Mouse (Mus musculus): ENCODE measurements around the gene Khdc1c. TPM values are rescaled to one million over a fixed set of nuclear protein-coding genes. Genes with fewer than 3 reads are reported as not detected.
"Not testable (repeated sequence)": the region's sequence is repeated elsewhere in the genome, so short reads cannot be mapped to it uniquely, and the experiment has no call there.

Khdc1c gene
- polyA plus RNA-seq, 1 experiment from 2014 or later = not detected

DNA sequence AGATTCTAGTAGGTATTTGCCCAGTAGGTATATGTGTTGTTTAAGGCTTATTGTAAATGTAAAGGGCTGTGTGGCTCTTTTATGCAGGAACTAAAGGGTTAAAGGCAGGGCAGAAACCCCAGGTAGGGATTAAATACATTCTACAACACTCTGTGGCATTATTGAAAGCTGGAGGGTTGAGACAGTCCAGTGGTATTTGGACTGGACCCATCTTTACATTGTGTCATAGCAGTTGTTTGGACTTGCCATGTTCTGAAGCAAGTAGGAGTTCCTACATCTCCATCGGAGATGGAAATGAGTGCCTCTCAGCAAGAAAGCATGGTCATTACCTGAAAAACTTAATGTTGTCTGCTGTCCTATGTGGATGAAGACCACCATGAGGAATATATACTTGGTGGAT, 27.4 kb upstream of the Khdc1c start:
- DNase-seq (ENCODE audit: low spot score, missing footprints) (no peak), ATAC-seq (ENCODE audit: low FRiP score) (no peak)
- H3K4me3 ChIP-seq (ENCODE audit: low read depth, low read length) = no peak overlapping the region
- H3K27me3 ChIP-seq (ENCODE audit: control insufficient read depth, insufficient read depth, low read length) = no peaks in the 10 kb centered on the region
- no peaks in the 10 kb centered on the region for H3K4me1 ChIP-seq (ENCODE audit: control insufficient read depth, insufficient read depth, low read length)
- H3K27ac ChIP-seq (ENCODE audit: low read depth, low read length) = no peak overlapping the region
- no peak overlapping the region for H3K9ac ChIP-seq (ENCODE audit: low read length)
- H3K9me3 ChIP-seq (ENCODE audit: control insufficient read depth, low read length) = no peaks in the 10 kb centered on the region
- H3K4me2 ChIP-seq = no peak overlapping the region
- no peaks in the 10 kb centered on the region for H3K36me3 ChIP-seq (ENCODE audit: control insufficient read depth, insufficient read depth, low read length)
- 100% methylated on average over 1 of the region's 1 CpGs for WGBS

DNA sequence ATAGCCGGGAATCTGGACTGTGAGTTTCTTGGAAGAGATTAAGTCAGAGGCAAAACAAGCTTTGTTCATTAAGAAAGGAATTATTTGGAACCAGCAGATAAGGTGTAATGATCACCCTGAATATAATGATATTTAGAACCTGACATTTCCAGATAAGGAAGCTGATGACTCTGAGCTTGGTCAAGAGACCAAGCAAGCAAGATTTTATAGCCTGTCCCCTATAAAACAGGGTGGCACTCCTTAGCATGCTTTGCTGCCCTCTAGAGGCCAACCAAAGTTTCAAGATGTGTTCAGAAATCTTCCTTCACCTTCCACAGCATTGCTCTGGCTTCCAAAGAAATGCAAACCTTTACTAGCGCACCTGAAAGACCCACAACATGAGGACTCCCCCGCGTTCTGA, 23.9 kb upstream of the Khdc1c start:
- H3K27me3 ChIP-seq (ENCODE audit: control insufficient read depth, insufficient read depth, low read length) = no peaks in the 10 kb centered on the region
- peak; percentile 63; the same call in 1 of the 2 replicates for ATAC-seq (ENCODE audit: low FRiP score)
- H3K4me2 ChIP-seq = no peak overlapping the region
- H3K9me3 ChIP-seq (ENCODE audit: control insufficient read depth, low read length) = no peaks in the 10 kb centered on the region
- 61% methylated on average over 4 of the region's 4 CpGs for WGBS
- no peaks in the 10 kb centered on the region for H3K36me3 ChIP-seq (ENCODE audit: control insufficient read depth, insufficient read depth, low read length)
- no peak overlapping the region for H3K4me3 ChIP-seq (ENCODE audit: low read depth, low read length)
- no peak overlapping the region for H3K9ac ChIP-seq (ENCODE audit: low read length)
- peak; percentile 84 for DNase-seq (ENCODE audit: low spot score, missing footprints)
- no peak overlapping the region for H3K27ac ChIP-seq (ENCODE audit: low read depth, low read length)
- H3K4me1 ChIP-seq (ENCODE audit: control insufficient read depth, insufficient read depth, low read length) = no peaks in the 10 kb centered on the region

DNA sequence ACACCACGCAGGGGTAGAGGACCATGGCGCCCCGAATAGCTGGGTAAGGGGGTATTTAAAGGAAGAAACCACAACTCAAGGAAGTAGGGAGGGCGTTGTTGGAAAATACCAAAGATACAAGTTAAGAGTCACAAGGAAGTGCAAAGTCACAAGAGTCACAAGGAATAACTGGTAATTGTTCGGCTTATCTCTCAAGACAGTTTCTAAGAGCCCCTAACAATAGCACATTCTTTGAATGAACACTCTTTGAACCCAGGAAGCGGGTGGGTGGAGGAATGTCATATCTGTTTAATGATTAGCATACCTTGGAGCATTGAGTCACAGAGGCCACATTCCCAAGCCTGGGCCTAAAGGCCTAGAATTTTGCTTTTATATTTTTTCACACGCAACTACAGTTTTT, 23.4 kb upstream of the Khdc1c start:
- not testable (repeated sequence) for ATAC-seq (ENCODE audit: low FRiP score); H3K27ac ChIP-seq (ENCODE audit: low read depth, low read length); H3K27me3 ChIP-seq (ENCODE audit: control insufficient read depth, insufficient read depth, low read length); H3K4me3 ChIP-seq (ENCODE audit: low read depth, low read length); DNase-seq (ENCODE audit: low spot score, missing footprints); H3K4me2 ChIP-seq; H3K9ac ChIP-seq (ENCODE audit: low read length); H3K9me3 ChIP-seq (ENCODE audit: control insufficient read depth, low read length); H3K4me1 ChIP-seq (ENCODE audit: control insufficient read depth, insufficient read depth, low read length); H3K36me3 ChIP-seq (ENCODE audit: control insufficient read depth, insufficient read depth, low read length)
- 91% methylated on average over 7 of the region's 7 CpGs for WGBS

DNA sequence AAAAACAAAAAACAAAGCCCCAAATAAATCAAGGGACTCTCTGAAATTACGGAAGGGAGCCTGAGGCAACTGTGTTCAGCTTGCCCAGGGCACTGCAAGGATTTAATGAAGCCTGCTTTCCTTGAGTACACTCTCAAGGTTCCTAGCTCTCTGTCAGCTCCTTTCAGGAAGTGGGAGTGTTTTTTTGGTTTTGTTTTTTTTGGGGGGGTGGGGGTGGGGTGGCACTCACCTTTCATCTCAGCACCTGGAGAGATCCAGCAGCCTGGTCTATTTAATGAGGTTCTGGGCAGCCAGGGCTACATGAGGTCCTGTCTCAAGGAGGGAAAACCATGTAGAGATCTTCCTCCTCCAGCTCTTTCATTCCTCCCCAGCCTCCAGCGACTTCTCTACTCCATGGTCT, 18.8 kb upstream of the Khdc1c start, which contains the start of gene Khdc1a:
Gene Khdc1a (plus strand): TSS at position 301 of the 400 bp plus-strand sequence.
- no peak for ATAC-seq (ENCODE audit: low FRiP score)
- Histone ChIP-seq H3K9me3 (ENCODE audit: control insufficient read depth, low read length) (no peaks in the 10 kb centered on the region), H3K27me3 (ENCODE audit: control insufficient read depth, insufficient read depth, low read length) (no peaks in the 10 kb centered on the region), H3K4me2 (no peak within 1 kb of the TSS), H3K36me3 (ENCODE audit: control insufficient read depth, insufficient read depth, low read length) (no peaks in the 10 kb centered on the region), H3K27ac (ENCODE audit: low read depth, low read length) (no peak within 1 kb of the TSS), H3K4me3 (ENCODE audit: low read depth, low read length) (no peak within 1 kb of the TSS), H3K4me1 (ENCODE audit: control insufficient read depth, insufficient read depth, low read length) (no peaks in the 10 kb centered on the region), H3K9ac (ENCODE audit: low read length) (no peak within 1 kb of the TSS)
- no peak for DNase-seq (ENCODE audit: low spot score, missing footprints)
- 83% methylated on average over 2 of the region's 2 CpGs for WGBS

DNA sequence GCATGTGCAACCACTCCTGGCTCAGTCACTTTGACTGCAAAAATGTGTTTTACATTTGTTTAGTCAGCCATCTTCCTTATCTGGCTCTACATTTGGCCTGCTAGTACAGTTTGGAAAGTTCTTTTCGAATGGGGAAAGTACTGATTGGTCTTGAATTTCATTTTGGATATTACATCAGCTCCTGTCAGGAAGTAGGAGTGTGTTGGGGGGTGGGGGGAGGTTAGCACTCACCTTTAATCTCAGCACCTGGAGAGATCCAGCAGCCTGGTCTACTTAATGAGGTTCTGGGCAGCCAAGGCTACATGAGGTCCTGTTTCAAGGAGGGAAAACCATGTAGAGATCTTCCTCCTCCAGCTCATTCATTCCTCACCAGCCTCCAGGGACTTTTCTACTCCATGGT, 15.1 kb downstream of the Khdc1c start, which contains the start of gene Khdc1b:
Gene Khdc1b (plus strand): TSS at position 301 of the 400 bp plus-strand sequence.
- Histone ChIP-seq H3K9me3 (ENCODE audit: control insufficient read depth, low read length) (no peaks in the 10 kb centered on the region), H3K4me1 (ENCODE audit: control insufficient read depth, insufficient read depth, low read length) (no peaks in the 10 kb centered on the region), H3K4me2 (no peak within 1 kb of the TSS), H3K4me3 (ENCODE audit: low read depth, low read length) (no peak within 1 kb of the TSS), H3K27me3 (ENCODE audit: control insufficient read depth, insufficient read depth, low read length) (no peaks in the 10 kb centered on the region), H3K36me3 (ENCODE audit: control insufficient read depth, insufficient read depth, low read length) (no peaks in the 10 kb centered on the region), H3K27ac (ENCODE audit: low read depth, low read length) (no peak within 1 kb of the TSS), H3K9ac (ENCODE audit: low read length) (no peak within 1 kb of the TSS)
- DNase-seq (ENCODE audit: low spot score, missing footprints) = no peak
- WGBS = 86% methylated on average over 1 of the region's 1 CpGs
- no peak for ATAC-seq (ENCODE audit: low FRiP score)

DNA sequence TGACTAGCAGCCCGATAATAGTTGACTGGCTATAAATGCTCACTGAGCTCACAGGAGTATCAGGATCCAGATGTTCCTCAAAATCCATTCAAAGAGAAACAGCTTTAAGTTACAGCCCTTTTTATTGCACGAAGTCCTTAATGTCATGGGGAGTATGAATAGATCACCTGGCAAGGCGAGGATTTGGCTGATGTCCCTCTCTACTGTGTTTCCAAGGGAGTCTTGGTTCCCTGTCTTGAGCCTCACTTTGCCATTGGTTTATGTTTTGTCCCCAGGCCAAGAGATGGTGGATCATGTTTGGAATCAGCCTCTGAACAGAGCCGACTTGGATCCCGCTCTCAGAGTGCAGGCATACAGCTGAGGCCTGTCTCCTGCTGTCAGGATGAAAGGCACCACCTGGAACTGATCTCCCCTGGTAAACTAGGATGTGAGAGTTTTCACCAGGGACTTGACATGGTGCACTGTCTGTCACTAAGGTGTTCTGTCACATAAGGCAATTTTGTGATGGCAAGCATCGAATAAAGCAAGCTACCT, 23.1 kb downstream of the Khdc1c start:
- Histone ChIP-seq H3K4me1 (ENCODE audit: control insufficient read depth, insufficient read depth, low read length) (no peaks in the 10 kb centered on the region), H3K4me2 (no peak overlapping the region), H3K27me3 (ENCODE audit: control insufficient read depth, insufficient read depth, low read length) (no peaks in the 10 kb centered on the region), H3K4me3 (ENCODE audit: low read depth, low read length) (no peak overlapping the region), H3K9ac (ENCODE audit: low read length) (no peak overlapping the region), H3K36me3 (ENCODE audit: control insufficient read depth, insufficient read depth, low read length) (no peaks in the 10 kb centered on the region), H3K9me3 (ENCODE audit: control insufficient read depth, low read length) (no peaks in the 10 kb centered on the region), H3K27ac (ENCODE audit: low read depth, low read length) (no peak overlapping the region)
- no peak for ATAC-seq (ENCODE audit: low FRiP score)
- 77% methylated on average over 6 of the region's 6 CpGs for WGBS
- DNase-seq (ENCODE audit: low spot score, missing footprints) = no peak

DNA sequence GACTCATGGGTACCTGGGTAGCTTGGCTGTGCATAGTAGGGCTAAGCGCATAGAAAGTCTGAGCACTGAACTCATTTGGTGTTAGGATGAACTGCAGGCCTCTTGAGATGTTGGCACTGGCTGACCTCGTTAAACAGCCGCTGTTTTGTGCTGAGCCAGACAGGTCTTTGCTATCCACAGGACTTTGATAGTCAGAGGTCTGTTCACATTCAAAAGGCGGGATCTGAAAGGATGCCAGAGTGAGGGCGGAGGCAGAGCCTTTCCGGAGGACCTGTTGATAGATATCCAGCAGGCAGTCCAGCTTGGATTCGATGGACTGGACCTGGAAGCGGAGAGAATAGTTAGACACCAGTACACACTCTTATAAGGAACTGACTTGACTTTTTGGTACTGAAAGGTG, 34.7 kb downstream of the Khdc1c start:
- H3K27me3 ChIP-seq (ENCODE audit: control insufficient read depth, insufficient read depth, low read length) = no peaks in the 10 kb centered on the region
- no peaks in the 10 kb centered on the region for H3K36me3 ChIP-seq (ENCODE audit: control insufficient read depth, insufficient read depth, low read length)
- no peak overlapping the region for H3K9ac ChIP-seq (ENCODE audit: low read length)
- H3K9me3 ChIP-seq (ENCODE audit: control insufficient read depth, low read length) = no peaks in the 10 kb centered on the region
- DNase-seq (ENCODE audit: low spot score, missing footprints) = no peak
- H3K4me1 ChIP-seq (ENCODE audit: control insufficient read depth, insufficient read depth, low read length) = no peaks in the 10 kb centered on the region
- H3K4me3 ChIP-seq (ENCODE audit: low read depth, low read length) = no peak overlapping the region
- no peak overlapping the region for H3K27ac ChIP-seq (ENCODE audit: low read depth, low read length)
- no peak for ATAC-seq (ENCODE audit: low FRiP score)
- WGBS = 83% methylated on average over 8 of the region's 8 CpGs
- H3K4me2 ChIP-seq = no peak overlapping the region

DNA sequence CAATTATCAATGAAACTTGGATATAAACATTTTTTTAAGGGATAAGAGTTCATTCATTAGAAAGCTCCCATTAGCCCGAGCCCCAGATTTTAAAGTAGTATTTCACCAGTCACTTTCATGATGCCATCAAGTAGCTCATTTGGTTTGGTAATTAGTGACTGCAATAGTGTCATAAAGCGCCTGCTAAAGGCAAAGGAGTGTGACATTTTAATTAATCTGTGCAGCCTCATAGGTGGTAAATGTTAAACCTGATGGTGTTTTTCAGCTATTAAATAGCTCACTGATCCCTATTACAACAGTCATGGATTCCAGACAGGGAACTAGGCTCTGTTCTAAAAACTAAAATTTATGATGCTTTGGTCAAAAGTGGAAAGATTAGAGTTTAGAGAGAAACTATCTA, 39.1 kb downstream of the Khdc1c start:
- H3K27ac ChIP-seq (ENCODE audit: low read depth, low read length) = no peak overlapping the region
- no peak overlapping the region for H3K4me3 ChIP-seq (ENCODE audit: low read depth, low read length)
- ATAC-seq (ENCODE audit: low FRiP score) (no peak), DNase-seq (ENCODE audit: low spot score, missing footprints) (no peak)
- 71% methylated on average over 2 of the region's 2 CpGs for WGBS
- H3K36me3 ChIP-seq (ENCODE audit: control insufficient read depth, insufficient read depth, low read length) = no peaks in the 10 kb centered on the region
- H3K9ac ChIP-seq (ENCODE audit: low read length) = no peak overlapping the region
- no peak overlapping the region for H3K4me2 ChIP-seq
- no peaks in the 10 kb centered on the region for H3K4me1 ChIP-seq (ENCODE audit: control insufficient read depth, insufficient read depth, low read length)
- H3K9me3 ChIP-seq (ENCODE audit: control insufficient read depth, low read length) = no peaks in the 10 kb centered on the region
- H3K27me3 ChIP-seq (ENCODE audit: control insufficient read depth, insufficient read depth, low read length) = no peaks in the 10 kb centered on the region

DNA sequence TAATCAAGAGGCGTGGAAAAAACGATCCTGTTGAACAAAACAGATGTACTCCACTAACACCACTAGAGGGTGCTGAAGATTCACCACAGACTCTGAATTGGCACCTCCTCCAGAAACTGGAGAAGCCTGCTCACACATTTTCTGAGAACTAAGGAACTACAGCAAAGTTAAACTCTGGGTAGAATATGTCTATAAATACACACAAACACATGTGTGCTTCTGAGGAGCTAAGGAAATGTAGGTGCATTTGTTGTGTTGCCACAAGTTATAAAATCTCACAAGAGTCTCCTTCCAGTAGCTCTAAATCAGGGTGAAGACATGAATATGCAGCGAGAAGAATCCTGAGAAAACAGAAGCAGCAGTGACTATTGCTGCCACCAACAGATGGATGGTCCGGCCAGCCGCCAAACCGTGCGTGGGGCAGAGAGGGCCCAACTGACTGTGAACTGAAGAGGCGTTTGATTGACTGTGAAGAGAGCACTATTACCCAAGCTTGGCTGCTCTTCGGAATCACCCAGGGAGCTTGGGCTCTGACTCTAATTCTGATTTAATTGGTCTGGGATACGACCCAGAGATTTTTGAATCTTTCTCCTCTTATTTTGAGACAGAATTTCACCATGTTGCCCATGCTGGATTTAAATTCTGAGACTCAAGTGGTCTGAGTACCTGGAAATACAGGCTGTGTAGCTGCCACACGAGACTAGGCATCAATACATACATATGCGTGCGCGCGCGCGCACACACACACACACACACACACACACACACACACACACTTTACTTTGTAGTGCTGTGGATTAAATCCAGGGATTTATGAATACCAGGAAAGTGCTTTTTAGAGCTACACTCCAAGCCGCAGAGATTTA, 43.4 kb downstream of the Khdc1c start:
- Histone ChIP-seq H3K9ac (ENCODE audit: low read length) (no peak overlapping the region), H3K36me3 (ENCODE audit: control insufficient read depth, insufficient read depth, low read length) (no peaks in the 10 kb centered on the region), H3K9me3 (ENCODE audit: control insufficient read depth, low read length) (no peaks in the 10 kb centered on the region), H3K4me3 (ENCODE audit: low read depth, low read length) (no peak overlapping the region), H3K4me1 (ENCODE audit: control insufficient read depth, insufficient read depth, low read length) (no peaks in the 10 kb centered on the region), H3K27ac (ENCODE audit: low read depth, low read length) (no peak overlapping the region), H3K27me3 (ENCODE audit: control insufficient read depth, insufficient read depth, low read length) (no peaks in the 10 kb centered on the region), H3K4me2 (no peak overlapping the region)
- peak; percentile 95 for DNase-seq (ENCODE audit: low spot score, missing footprints)
- WGBS = 60% methylated on average over 18 of the region's 18 CpGs
- ATAC-seq (ENCODE audit: low FRiP score) = peak; percentile 81

Data from midbrain, embryonic 11.5 days (tissue).